Mouse (Mus musculus): ENCODE data around the gene Gmppb.

The Gmppb gene

GRCm38 (mm10) chr9:108051184-108051930, 2.3 kb downstream of the Gmppb start:
- DNase-seq (ENCODE audit: low spot score) = no peak

GRCm38 (mm10) chr9:108051931-108052220, 2.8 kb downstream of the Gmppb start:
- DNase-seq (ENCODE audit: low spot score) = no peak

GRCm38 (mm10) chr9:108052411-108052810, 3.4 kb downstream of the Gmppb start:
- DNase-seq (ENCODE audit: low spot score) = no peak

- peak; percentile 99 for DNase-seq (ENCODE audit: low spot score)
These were observed 4.0 kb downstream of the Gmppb start, which contains the start of gene Amigo3 for GRCm38 (mm10) chr9:108052885-108053664. Gene Amigo3, plus strand, starts transcription at chr9:108053159.

GRCm38 (mm10) chr9:108053665-108054225, 4.7 kb downstream of the Gmppb start:
- DNase-seq (ENCODE audit: low spot score) = no peak

- DNase-seq (ENCODE audit: low spot score) = no peak
These were observed 5.4 kb downstream of the Gmppb start for GRCm38 (mm10) chr9:108054331-108055040.

- no peak for DNase-seq (ENCODE audit: low spot score)
These were observed 6.0 kb downstream of the Gmppb start for GRCm38 (mm10) chr9:108055061-108055460.

- DNase-seq (ENCODE audit: low spot score) = no peak
These were observed 6.7 kb downstream of the Gmppb start for GRCm38 (mm10) chr9:108055661-108056237.

- DNase-seq (ENCODE audit: low spot score) = no peak
These were observed 7.6 kb downstream of the Gmppb start for GRCm38 (mm10) chr9:108056361-108057261.

GRCm38 (mm10) chr9:108057262-108057562, 8.2 kb downstream of the Gmppb start:
- no peak for DNase-seq (ENCODE audit: low spot score)

- no peak for DNase-seq (ENCODE audit: low spot score)
These were observed 9.2 kb downstream of the Gmppb start for GRCm38 (mm10) chr9:108058291-108058690.

- DNase-seq (ENCODE audit: low spot score) = peak; percentile 53
These were observed 13.1 kb downstream of the Gmppb start for GRCm38 (mm10) chr9:108062142-108062541.

GRCm38 (mm10) chr9:108063361-108063760, 14.3 kb downstream of the Gmppb start:
- DNase-seq (ENCODE audit: low spot score) = no peak

GRCm38 (mm10) chr9:108065491-108066011, 16.5 kb downstream of the Gmppb start:
- peak; percentile 79 for DNase-seq (ENCODE audit: low spot score)

- DNase-seq (ENCODE audit: low spot score) = no peak
These were observed 18.2 kb downstream of the Gmppb start for GRCm38 (mm10) chr9:108067199-108067598.

GRCm38 (mm10) chr9:108067900-108068299, 18.9 kb downstream of the Gmppb start:
- peak; percentile 93 for DNase-seq (ENCODE audit: low spot score)

- no peak for DNase-seq (ENCODE audit: low spot score)
These were observed 20.0 kb downstream of the Gmppb start for GRCm38 (mm10) chr9:108069007-108069406.

GRCm38 (mm10) chr9:108069529-108069928, 20.5 kb downstream of the Gmppb start:
- DNase-seq (ENCODE audit: low spot score) = no peak

GRCm38 (mm10) chr9:108071801-108072200, 22.8 kb downstream of the Gmppb start:
- DNase-seq (ENCODE audit: low spot score) = no peak

GRCm38 (mm10) chr9:108072481-108072924, 23.5 kb downstream of the Gmppb start:
- no peak for DNase-seq (ENCODE audit: low spot score)

Measured in retina, embryonic 14.5 days (tissue).